9 mouse cellular contexts compared by ENCODE assay signal in genomic region chr4:136649480-136650196, GRCm38 (mm10). TPM values are rescaled to one million over a fixed set of nuclear protein-coding genes. Genes with fewer than 3 reads are reported as not detected.
DNase-seq lines count a peak whose midpoint lies in the region; ATAC-seq and TF ChIP-seq lines count a peak whose summit lies in the region.
"Had no signal": no experiment of that assay in that cellular context is flagged by ENCODE, and none has a peak within 500 bp of the region (broad histone marks: within the 10 kb centered on the region; RNA-seq: fewer than 3 reads in every experiment).

No protein-coding gene starts in this region.

- 41% methylated on average over 13 of the region's 13 CpGs for WGBS in hindbrain, embryonic 11.5 days
- 36% methylated on average over 13 of the region's 13 CpGs for WGBS in midbrain, embryonic 13.5 days

- no peak for TF ChIP-seq CTCF in brain, embryonic 14.5 days (IDR thresholded peaks at IDR 0.05; ENCODE audit: borderline replicate concordance, extremely low read depth, insufficient read depth, insufficient read length)

- no peak for TF ChIP-seq POLR2A in brain, embryonic 14.5 days (IDR thresholded peaks at IDR 0.05; ENCODE audit: borderline replicate concordance, extremely low read depth, insufficient read depth, insufficient read length, poor library complexity, severe bottlenecking)

- H3K9me3 ChIP-seq in hindbrain, embryonic 11.5 days (ENCODE audit: control insufficient read depth, low read length) = no peaks in the 10 kb centered on the region
- no peaks in the 10 kb centered on the region for H3K9me3 ChIP-seq in midbrain, embryonic 13.5 days

- no peak overlapping the region for H3K4me2 ChIP-seq in hindbrain, embryonic 11.5 days (replicated peaks; ENCODE audit: low read depth, low read length)
- no peak overlapping the region for H3K4me2 ChIP-seq in midbrain, embryonic 13.5 days (replicated peaks)

- no peak overlapping the region for H3K9ac ChIP-seq in hindbrain, embryonic 11.5 days (ENCODE audit: low read depth, low read length)
- peak overlapping the region; percentile 5; the same call in 1 of the 2 replicates for H3K9ac ChIP-seq in midbrain, embryonic 13.5 days (replicated peaks)

- H3K36me3 ChIP-seq in hindbrain, embryonic 11.5 days (ENCODE audit: control insufficient read depth, insufficient read depth, low read length) = no peaks in the 10 kb centered on the region
- H3K36me3 ChIP-seq in midbrain, embryonic 13.5 days = peaks cover 22% of the 10 kb centered on the region

- H3K27ac ChIP-seq in hindbrain, embryonic 11.5 days (ENCODE audit: low read depth, low read length) = no peak overlapping the region
- peak overlapping the region; percentile 47 for H3K27ac ChIP-seq in midbrain, embryonic 13.5 days

- no peak overlapping the region for H3K4me3 ChIP-seq in hindbrain, embryonic 11.5 days (ENCODE audit: low read depth, low read length)
- H3K4me3 ChIP-seq in midbrain, embryonic 13.5 days (replicated peaks) = no peak overlapping the region

- no peaks in the 10 kb centered on the region for H3K4me1 ChIP-seq in hindbrain, embryonic 11.5 days (replicated peaks; ENCODE audit: control insufficient read depth, insufficient read depth, low read length)
- peaks cover 40% of the 10 kb centered on the region for H3K4me1 ChIP-seq in midbrain, embryonic 13.5 days (replicated peaks)

- ATAC-seq in hindbrain, embryonic 11.5 days (ENCODE audit: low FRiP score) = peak; percentile 26; the same call in 1 of the 2 replicates
- no peak for ATAC-seq in midbrain, embryonic 13.5 days

- H3K27me3 ChIP-seq in hindbrain, embryonic 11.5 days (ENCODE audit: control insufficient read depth, insufficient read depth, low read length) = no peaks in the 10 kb centered on the region
- no peaks in the 10 kb centered on the region for H3K27me3 ChIP-seq in midbrain, embryonic 13.5 days

- DNase-seq in layer of hippocampus, adult 11-12 months (ENCODE audit: low spot score) = peak; percentile 31
- no peak for DNase-seq in layer of hippocampus, adult 9-10 months (ENCODE audit: low spot score)
- DNase-seq in brain, embryonic 14.5 days (ENCODE audit: low read depth) = peak; percentile 14
- no peak for DNase-seq in hindbrain, embryonic 11.5 days (ENCODE audit: low spot score)
- no peak for DNase-seq in urinary bladder, postnatal 10 days (ENCODE audit: low spot score)
- DNase-seq in adrenal gland, adult 18-20 months (ENCODE audit: low spot score in 2 of 2) = no peak

RNA-seq across cellular contexts. Expression of gene Lactbl1, which starts 27.2 kb away (rescaled TPM):
- polyA plus RNA-seq in brain, embryonic 14.5 days (2012; rRNA removed) = 0.06 and 0.08 TPM in 2 replicates
- polyA plus RNA-seq in hindbrain, embryonic 11.5 days (2014; fragmentation: Nextera tagmentation; extraction: Ambion mirVana) = not detected in 2 replicates
- polyA plus RNA-seq in midbrain, embryonic 13.5 days (2015; fragmentation: Nextera tagmentation; extraction: Ambion mirVana) = 0.09 TPM in 1 of 2 replicates, not detected in the other
- not detected for total RNA-seq in adrenal gland, adult 18-20 months (2021)
- total RNA-seq: liver, adult 2 months had no signal
- polyA plus RNA-seq: liver, adult 2 months had no signal

RNA-seq across cellular contexts. Expression of gene Tex46, which starts 39.4 kb away (rescaled TPM):
- not detected in 2 replicates for polyA plus RNA-seq in brain, embryonic 14.5 days (2012; rRNA removed)
- not detected in 2 replicates for polyA plus RNA-seq in hindbrain, embryonic 11.5 days (2014; fragmentation: Nextera tagmentation; extraction: Ambion mirVana)
- polyA plus RNA-seq in midbrain, embryonic 13.5 days (2015; fragmentation: Nextera tagmentation; extraction: Ambion mirVana) = not detected in 2 replicates
- not detected for total RNA-seq in adrenal gland, adult 18-20 months (2021)
- total RNA-seq: liver, adult 2 months had no signal
- polyA plus RNA-seq: frontal cortex, adult 2 months; liver, adult 2 months had no signal

RNA-seq across cellular contexts. Expression of gene Kdm1a, which starts 47.1 kb away (rescaled TPM):
- polyA plus RNA-seq in brain, embryonic 14.5 days (2012; rRNA removed) = 203 TPM in 2 replicates
- 91.7 and 102 TPM in 2 replicates for polyA plus RNA-seq in hindbrain, embryonic 11.5 days (2014; fragmentation: Nextera tagmentation; extraction: Ambion mirVana)
- 81.0 and 94.8 TPM in 2 replicates for polyA plus RNA-seq in midbrain, embryonic 13.5 days (2015; fragmentation: Nextera tagmentation; extraction: Ambion mirVana)
- 10 to 100 TPM; 36.2 to 36.6 TPM for total RNA-seq in adrenal gland, adult 18-20 months (2021)

Comparison
In these comparisons a context has a peak if more than half of its experiments do, and no peak if none do; other contexts are left out.
1. DNase-seq: peak in layer of hippocampus, adult 11-12 months (single experiment) and brain, embryonic 14.5 days (single experiment); none in layer of hippocampus, adult 9-10 months (single experiment), hindbrain, embryonic 11.5 days (single experiment), urinary bladder, postnatal 10 days (single experiment) and adrenal gland, adult 18-20 months (0 of 2).